Mouse (Mus musculus) neural tube, embryonic 12.5 days (tissue): Measurements from ENCODE around the gene Celf2. TPM values are rescaled to one million over a fixed set of nuclear protein-coding genes. Genes with fewer than 3 reads are reported as not detected.

Experiments
- ATAC-seq: fragments of 200-750 bp; cut with Nextera tagmentation; 2 replicates; pipeline ENCODE4 v1.8.0; 2017; ENCODE audit warnings: low read depth, mild to moderate bottlenecking, moderate TSS enrichment, moderate library complexity; ENCODE audit not compliant: low FRiP score
- H3K27ac ChIP-seq: fragments of 300-500 bp; sonication (generic); 2 replicates; pipeline ENCODE4 v1.5.1; 2016
- H3K27me3 ChIP-seq: fragments of 300-500 bp; sonication (generic); replicated peaks from 2 replicates; pipeline ENCODE4 v1.6.1; 2016; ENCODE audit warnings: mild to moderate bottlenecking
- H3K36me3 ChIP-seq: fragments of 300-500 bp; sonication (generic); 2 replicates; pipeline ENCODE4 v1.6.1; 2016; ENCODE audit warnings: mild to moderate bottlenecking
- H3K4me1 ChIP-seq: fragments of 300-500 bp; sonication (generic); 2 replicates; pipeline ENCODE4 v1.6.1; 2016
- H3K4me2 ChIP-seq: fragments of 300-500 bp; sonication (generic); replicated peaks from 2 replicates; pipeline ENCODE4 v1.6.1; 2016; ENCODE audit warnings: mild to moderate bottlenecking
- H3K4me3 ChIP-seq: fragments of 300-500 bp; sonication (generic); 2 replicates; pipeline ENCODE4 v1.5.1; 2016
- H3K9ac ChIP-seq: fragments of 300-500 bp; sonication (generic); 2 replicates; pipeline ENCODE4 v1.6.1; 2016; ENCODE audit warnings: mild to moderate bottlenecking
- H3K9me3 ChIP-seq: fragments of 300-500 bp; sonication (generic); 2 replicates; pipeline ENCODE4 v1.6.1; 2016; ENCODE audit warnings: mild to moderate bottlenecking
- WGBS: fragments of 180-500 bp; shearing (Covaris S2); methylation state at CpG from one replicate; pipeline ENCODE4 v1.1.7; 2016; 5-methylcytosine and 5-hydroxymethylcytosine counted together
- polyA plus RNA-seq: library from polyadenylated mRNA; unstranded; fragments of >200 nt; fragmentation: Nextera tagmentation; extraction: Ambion mirVana; gene quantifications from 2 replicates; pipeline ENCODE4 v1.2.1, GENCODE M21; 2016

Celf2 gene
- polyA plus RNA-seq, 1 experiment from 2014 or later = 98.4 TPM

DNA sequence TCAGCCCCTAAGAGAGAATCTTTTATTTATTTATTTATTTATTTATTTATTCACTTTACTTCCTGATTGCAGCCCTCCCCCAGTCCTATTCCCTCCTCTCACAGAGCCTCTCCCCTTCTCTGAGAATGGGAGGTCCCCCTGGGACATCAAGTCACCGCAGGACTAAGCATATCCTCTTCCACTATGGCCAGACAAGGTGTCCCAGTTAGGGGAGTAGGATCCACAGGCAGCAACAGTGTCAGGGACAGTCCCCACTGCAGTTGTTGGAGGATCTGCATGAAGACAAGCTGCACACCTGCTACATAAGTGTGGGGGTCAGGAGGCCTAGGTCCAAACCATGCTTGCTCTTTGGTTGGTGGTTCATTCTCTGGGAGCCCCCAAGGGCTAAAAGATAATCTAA lies 686.3 kb downstream of the Celf2 start:
- 0 out of 2 replicates have a peak, but pooled peaks cover 5% of the 10 kb centered on the region for H3K4me1 ChIP-seq
- H3K9me3 ChIP-seq = no peaks in the 10 kb centered on the region
- no peaks in the 10 kb centered on the region for H3K36me3 ChIP-seq
- no peak for ATAC-seq
- no peak overlapping the region for H3K4me2 ChIP-seq
- H3K9ac ChIP-seq = no peak overlapping the region
- WGBS = 96% methylated on average over 1 of the region's 1 CpGs
- no peak overlapping the region for H3K27ac ChIP-seq
- no peaks in the 10 kb centered on the region for H3K27me3 ChIP-seq
- no peak overlapping the region for H3K4me3 ChIP-seq

DNA sequence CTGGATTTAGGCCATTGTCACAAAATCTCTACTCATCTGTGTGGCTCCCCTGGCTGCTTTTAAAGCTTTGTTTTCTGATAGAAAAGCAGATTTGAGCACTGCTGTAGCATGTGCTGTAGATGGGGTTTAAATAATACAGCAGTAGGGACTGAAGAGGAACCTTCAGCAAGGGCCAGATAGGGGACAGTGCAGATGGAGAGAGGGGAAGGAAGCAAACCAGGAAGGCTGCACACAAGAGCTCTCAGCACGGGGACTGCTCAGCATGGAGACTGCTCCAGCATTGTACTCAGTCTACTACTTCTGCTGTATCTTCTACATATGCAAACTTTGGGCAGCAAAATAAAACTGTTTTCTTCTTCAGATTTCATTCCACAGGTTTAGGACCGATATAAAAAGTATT lies 687.8 kb downstream of the Celf2 start:
- 78% methylated on average over 2 of the region's 2 CpGs for WGBS
- Histone ChIP-seq H3K36me3 (no peaks in the 10 kb centered on the region), H3K9me3 (no peaks in the 10 kb centered on the region), H3K9ac (no peak overlapping the region), H3K27ac (no peak overlapping the region), H3K4me3 (no peak overlapping the region), H3K4me2 (no peak overlapping the region), H3K27me3 (no peaks in the 10 kb centered on the region), H3K4me1 (no peaks in the 10 kb centered on the region)
- no peak for ATAC-seq

- no peak overlapping the region for H3K27ac ChIP-seq
- ATAC-seq = no peak
- no peaks in the 10 kb centered on the region for H3K36me3 ChIP-seq
- H3K27me3 ChIP-seq = no peaks in the 10 kb centered on the region
- no peak overlapping the region for H3K4me3 ChIP-seq
- no peak overlapping the region for H3K9ac ChIP-seq
- H3K4me1 ChIP-seq = no peaks in the 10 kb centered on the region
- H3K4me2 ChIP-seq = no peak overlapping the region
- H3K9me3 ChIP-seq = no peaks in the 10 kb centered on the region
- WGBS = 85% methylated on average over 2 of the region's 2 CpGs
These were observed 694.1 kb downstream of the Celf2 start for GRCm38 (mm10) chr2:6815281-6815680.

DNA sequence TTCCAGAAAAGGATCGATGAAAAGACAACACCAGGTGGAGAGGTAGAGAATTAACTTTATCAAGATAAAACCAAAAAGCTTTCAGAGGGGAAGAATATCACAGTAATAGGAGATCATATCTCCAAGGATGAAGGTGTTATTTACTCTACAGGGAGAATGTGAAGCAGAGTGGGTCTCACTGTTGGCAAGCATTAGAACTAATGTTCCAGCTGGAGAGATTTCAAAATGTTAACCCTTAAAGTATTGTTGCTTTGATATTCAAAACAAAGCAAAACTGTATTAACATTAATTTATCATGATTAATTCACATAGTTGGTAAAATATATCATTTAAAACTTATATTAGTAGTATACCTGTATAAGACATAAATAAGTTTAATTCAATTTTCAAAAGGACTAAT lies 700.6 kb downstream of the Celf2 start:
- no peak overlapping the region for H3K27ac ChIP-seq
- no peaks in the 10 kb centered on the region for H3K36me3 ChIP-seq
- no peaks in the 10 kb centered on the region for H3K9me3 ChIP-seq
- no peak overlapping the region for H3K4me2 ChIP-seq
- no peaks in the 10 kb centered on the region for H3K4me1 ChIP-seq
- WGBS = 86% methylated on average over 1 of the region's 1 CpGs
- no peak overlapping the region for H3K9ac ChIP-seq
- no peaks in the 10 kb centered on the region for H3K27me3 ChIP-seq
- H3K4me3 ChIP-seq = no peak overlapping the region
- no peak for ATAC-seq

DNA sequence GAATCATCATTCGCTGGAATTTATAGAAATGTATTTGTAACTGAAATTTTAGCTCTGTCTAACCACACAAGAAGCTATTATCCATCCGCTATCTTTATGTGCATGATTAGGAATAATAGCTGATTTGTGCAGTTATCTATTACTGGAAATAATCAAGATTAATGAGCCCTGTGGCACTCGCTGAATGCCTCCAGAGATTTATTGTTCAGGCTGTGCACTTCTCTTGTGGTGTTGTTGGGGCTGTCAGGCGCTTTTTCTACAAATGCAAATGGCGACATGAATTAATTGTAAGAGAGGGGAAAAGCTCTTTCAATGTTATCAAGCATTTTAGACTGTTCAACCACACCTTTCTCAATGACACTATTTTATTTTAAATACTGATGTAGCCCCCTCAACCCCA lies 712.6 kb downstream of the Celf2 start:
- Histone ChIP-seq H3K9me3 (no peaks in the 10 kb centered on the region), H3K4me3 (no peak overlapping the region), H3K27ac (no peak overlapping the region), H3K9ac (no peak overlapping the region), H3K4me1 (peaks cover 31% of the 10 kb centered on the region), H3K36me3 (no peaks in the 10 kb centered on the region), H3K4me2 (peak overlapping the region; percentile 33; the same call in 1 of the 2 replicates), H3K27me3 (no peaks in the 10 kb centered on the region)
- peak; percentile 83 for ATAC-seq
- 33% methylated on average over 5 of the region's 5 CpGs for WGBS

- no peak overlapping the region for H3K9ac ChIP-seq
- WGBS = 23% methylated on average over 5 of the region's 5 CpGs
- no peaks in the 10 kb centered on the region for H3K36me3 ChIP-seq
- H3K27ac ChIP-seq = no peak overlapping the region
- H3K4me1 ChIP-seq = peaks cover 33% of the 10 kb centered on the region
- H3K9me3 ChIP-seq = no peaks in the 10 kb centered on the region
- ATAC-seq = peak; percentile 72; the same call in 1 of the 2 replicates
- no peaks in the 10 kb centered on the region for H3K27me3 ChIP-seq
- H3K4me2 ChIP-seq = peak overlapping the region; percentile 33; the same call in 1 of the 2 replicates
- no peak overlapping the region for H3K4me3 ChIP-seq
These were observed 713.3 kb downstream of the Celf2 start for GRCm38 (mm10) chr2:6795995-6796588.

DNA sequence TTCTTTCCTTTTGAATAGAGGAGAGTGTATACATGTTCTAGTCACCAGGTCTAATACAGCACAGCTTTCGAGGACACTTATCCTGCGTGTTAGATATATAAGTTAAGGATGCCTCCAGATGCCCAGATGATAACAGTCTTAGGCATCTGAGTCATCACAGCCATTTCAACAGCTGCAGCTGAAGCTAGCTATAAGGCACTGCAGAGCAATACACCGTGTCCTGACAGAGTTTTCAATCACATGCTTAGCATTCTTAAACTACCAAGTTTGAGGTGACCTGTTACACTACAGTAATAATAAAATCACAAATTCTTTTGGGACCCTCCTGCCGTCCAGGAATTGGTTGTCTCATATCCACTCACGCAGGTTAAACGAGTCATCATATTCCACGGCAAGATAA lies 714.5 kb downstream of the Celf2 start:
- no peak overlapping the region for H3K9ac ChIP-seq
- H3K27me3 ChIP-seq = no peaks in the 10 kb centered on the region
- H3K4me2 ChIP-seq = no peak overlapping the region
- no peak overlapping the region for H3K4me3 ChIP-seq
- 77% methylated on average over 7 of the region's 7 CpGs for WGBS
- peaks cover 36% of the 10 kb centered on the region for H3K4me1 ChIP-seq
- H3K36me3 ChIP-seq = no peaks in the 10 kb centered on the region
- no peak for ATAC-seq
- H3K27ac ChIP-seq = no peak overlapping the region
- H3K9me3 ChIP-seq = no peaks in the 10 kb centered on the region

DNA sequence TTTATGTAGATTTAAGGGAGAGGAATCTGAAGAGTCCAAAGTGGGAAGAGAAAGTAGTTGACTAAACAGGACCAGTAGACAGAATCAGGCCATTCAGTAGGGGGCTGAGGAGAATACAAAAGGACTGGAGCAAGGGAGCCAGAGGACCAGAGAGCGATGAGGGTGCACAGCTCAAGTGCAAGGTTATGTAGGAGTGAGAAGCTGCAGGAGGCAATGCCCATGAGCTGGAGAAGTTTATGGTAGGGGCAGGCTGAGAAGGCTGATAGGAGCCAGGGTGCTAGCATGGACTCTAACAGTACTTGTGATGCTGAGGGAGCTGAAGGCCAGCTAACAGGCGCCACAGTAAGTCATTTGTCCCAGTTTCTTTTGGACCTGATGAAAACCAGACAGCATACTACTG lies 718.5 kb downstream of the Celf2 start:
- H3K4me2 ChIP-seq = no peak overlapping the region
- H3K4me3 ChIP-seq = no peak overlapping the region
- 65% methylated on average over 2 of the region's 2 CpGs for WGBS
- peaks cover 20% of the 10 kb centered on the region for H3K4me1 ChIP-seq
- no peak for ATAC-seq
- H3K36me3 ChIP-seq = no peaks in the 10 kb centered on the region
- H3K27ac ChIP-seq = no peak overlapping the region
- no peak overlapping the region for H3K9ac ChIP-seq
- no peaks in the 10 kb centered on the region for H3K27me3 ChIP-seq
- no peaks in the 10 kb centered on the region for H3K9me3 ChIP-seq

- H3K9ac ChIP-seq = no peak overlapping the region
- no peak overlapping the region for H3K4me2 ChIP-seq
- ATAC-seq = no peak
- H3K27me3 ChIP-seq = no peaks in the 10 kb centered on the region
- H3K27ac ChIP-seq = no peak overlapping the region
- no peaks in the 10 kb centered on the region for H3K9me3 ChIP-seq
- peaks cover 4% of the 10 kb centered on the region; the same call in 1 of the 2 replicates for H3K4me1 ChIP-seq
- H3K4me3 ChIP-seq = no peak overlapping the region
- H3K36me3 ChIP-seq = no peaks in the 10 kb centered on the region
- 69% methylated on average over 3 of the region's 3 CpGs for WGBS
These were observed 722.7 kb downstream of the Celf2 start for GRCm38 (mm10) chr2:6786494-6787144.

DNA sequence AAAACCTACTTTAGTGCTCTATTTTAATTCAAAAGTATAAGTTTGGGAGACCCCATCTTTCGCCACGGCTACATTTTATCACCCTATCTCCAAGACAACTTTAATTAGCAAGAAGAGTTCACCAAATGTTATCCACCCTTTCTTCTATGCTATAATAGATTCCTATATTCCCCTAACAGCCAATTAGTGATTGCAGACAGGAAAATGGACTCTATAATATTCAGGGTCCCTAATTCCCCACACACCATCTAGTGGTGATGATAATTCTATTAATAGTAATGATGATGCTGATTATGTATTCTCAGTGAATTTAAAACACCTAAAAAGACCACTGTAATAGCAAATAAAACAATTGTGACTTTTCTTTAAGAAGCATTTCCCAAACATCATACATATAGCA lies 739.1 kb downstream of the Celf2 start:
- no peak for ATAC-seq
- Histone ChIP-seq H3K4me3 (no peak overlapping the region), H3K4me2 (no peak overlapping the region), H3K27ac (no peak overlapping the region), H3K27me3 (no peaks in the 10 kb centered on the region), H3K9ac (no peak overlapping the region), H3K9me3 (no peaks in the 10 kb centered on the region), H3K36me3 (peaks cover 4% of the 10 kb centered on the region; the same call in 1 of the 2 replicates), H3K4me1 (no peaks in the 10 kb centered on the region)
- 82% methylated on average over 2 of the region's 2 CpGs for WGBS

DNA sequence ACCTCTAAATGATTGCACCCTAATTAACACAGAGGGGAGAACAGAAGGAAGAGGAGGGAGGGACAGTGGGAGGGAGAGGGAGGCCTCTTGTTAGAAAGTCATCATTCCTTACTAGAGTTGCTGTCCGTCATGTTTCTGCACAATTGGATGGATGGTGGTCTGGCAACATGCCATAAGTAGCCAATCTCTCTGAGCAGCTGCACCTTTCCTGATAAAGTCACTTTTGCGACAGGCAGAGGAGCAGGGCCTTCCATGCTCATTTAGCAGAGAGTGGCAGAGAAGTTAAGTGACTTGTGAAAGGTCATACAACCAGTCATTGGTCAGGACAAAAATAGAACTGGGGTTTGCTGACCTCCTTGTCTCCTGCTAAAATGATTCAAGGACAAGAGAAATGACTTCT lies 747.0 kb downstream of the Celf2 start:
- Histone ChIP-seq H3K36me3 (no peaks in the 10 kb centered on the region), H3K9me3 (no peaks in the 10 kb centered on the region; the same call in 1 of the 2 replicates), H3K4me2 (no peak overlapping the region), H3K4me3 (no peak overlapping the region), H3K27ac (no peak overlapping the region), H3K27me3 (no peaks in the 10 kb centered on the region), H3K9ac (no peak overlapping the region), H3K4me1 (no peaks in the 10 kb centered on the region)
- no peak for ATAC-seq
- WGBS = 68% methylated on average over 2 of the region's 2 CpGs

GRCm38 (mm10) chr2:6743173-6743572 lies 766.2 kb downstream of the Celf2 start:
- no peak for ATAC-seq
- no peak overlapping the region for H3K4me3 ChIP-seq
- H3K4me2 ChIP-seq = no peak overlapping the region
- no peaks in the 10 kb centered on the region for H3K9me3 ChIP-seq
- H3K4me1 ChIP-seq = no peaks in the 10 kb centered on the region
- H3K36me3 ChIP-seq = no peaks in the 10 kb centered on the region
- no peaks in the 10 kb centered on the region for H3K27me3 ChIP-seq
- WGBS = 83% methylated on average over 2 of the region's 2 CpGs
- H3K27ac ChIP-seq = no peak overlapping the region
- no peak overlapping the region for H3K9ac ChIP-seq
